Mouse (Mus musculus): ENCODE data around the gene Cntnap2. TPM values are rescaled to one million over a fixed set of nuclear protein-coding genes. Genes with fewer than 3 reads are reported as not detected.

Gene Cntnap2
- total and polyA plus RNA-seq, 3 experiments = 0.02 TPM; not detected in 2

GRCm38 (mm10) chr6:47287722-47288121 is 2228.6 kb downstream of the Cntnap2 start:
- WGBS = 77% methylated on average over 1 of the region's 1 CpGs
- no peaks in the 10 kb centered on the region for H3K79me2 ChIP-seq (replicated peaks; ENCODE audit: control insufficient read depth, insufficient read depth, low read length)

GRCm38 (mm10) chr6:47291973-47292372 is 2232.8 kb downstream of the Cntnap2 start:
- no peak overlapping the region for H3K27ac ChIP-seq
- TF ChIP-seq EP300 (IDR thresholded peaks at IDR 0.05; ENCODE audit: insufficient read depth, low read depth, low read length) (no peak), CTCF (IDR thresholded peaks at IDR 0.05) (no peak), POLR2A (IDR thresholded peaks at IDR 0.05; ENCODE audit: insufficient read depth, low read depth, low read length) (no peak)
- DNase-seq = no peak
- H3K27me3 ChIP-seq (ENCODE audit: control insufficient read depth, insufficient read depth, low read length) = no peaks in the 10 kb centered on the region
- intact Hi-C loops (cut with DNase I) = no loop called here
- H3K9ac ChIP-seq (ENCODE audit: low read depth, low read length) = no peak overlapping the region
- H3K36me3 ChIP-seq (ENCODE audit: control insufficient read depth, insufficient read depth, low read length) = no peaks in the 10 kb centered on the region
- no peak overlapping the region for H3K4me3 ChIP-seq
- no peaks in the 10 kb centered on the region for H3K4me1 ChIP-seq (ENCODE audit: control insufficient read depth, insufficient read depth, low read length)
- no peaks in the 10 kb centered on the region for H3K79me2 ChIP-seq (replicated peaks; ENCODE audit: control insufficient read depth, insufficient read depth, low read length)

More at GRCm38 (mm10) chr6:47287722-47288121, 2228.6 kb downstream of the Cntnap2 start:
- no peak for DNase-seq
- Histone ChIP-seq H3K4me1 (ENCODE audit: control insufficient read depth, insufficient read depth, low read length) (no peaks in the 10 kb centered on the region), H3K9ac (ENCODE audit: low read depth, low read length) (no peak overlapping the region), H3K27me3 (ENCODE audit: control insufficient read depth, insufficient read depth, low read length) (no peaks in the 10 kb centered on the region), H3K27ac (no peak overlapping the region), H3K36me3 (ENCODE audit: control insufficient read depth, insufficient read depth, low read length) (no peaks in the 10 kb centered on the region), H3K4me3 (no peak overlapping the region)
- TF ChIP-seq CTCF (IDR thresholded peaks at IDR 0.05) (no peak), POLR2A (IDR thresholded peaks at IDR 0.05; ENCODE audit: insufficient read depth, low read depth, low read length) (no peak), EP300 (IDR thresholded peaks at IDR 0.05; ENCODE audit: insufficient read depth, low read depth, low read length) (no peak)
- intact Hi-C loops (cut with DNase I) = no loop called here

GRCm38 (mm10) chr6:47292437-47292836 is 2233.3 kb downstream of the Cntnap2 start:
- Histone ChIP-seq H3K4me3 (no peak overlapping the region), H3K36me3 (ENCODE audit: control insufficient read depth, insufficient read depth, low read length) (no peaks in the 10 kb centered on the region), H3K4me1 (ENCODE audit: control insufficient read depth, insufficient read depth, low read length) (no peaks in the 10 kb centered on the region), H3K27ac (no peak overlapping the region), H3K79me2 (replicated peaks; ENCODE audit: control insufficient read depth, insufficient read depth, low read length) (no peaks in the 10 kb centered on the region), H3K27me3 (ENCODE audit: control insufficient read depth, insufficient read depth, low read length) (no peaks in the 10 kb centered on the region), H3K9ac (ENCODE audit: low read depth, low read length) (no peak overlapping the region)
- WGBS = 68% methylated on average over 3 of the region's 3 CpGs
- TF ChIP-seq CTCF (IDR thresholded peaks at IDR 0.05) = no peak
- TF ChIP-seq POLR2A (IDR thresholded peaks at IDR 0.05; ENCODE audit: insufficient read depth, low read depth, low read length) = no peak
- no peak for TF ChIP-seq EP300 (IDR thresholded peaks at IDR 0.05; ENCODE audit: insufficient read depth, low read depth, low read length)
- intact Hi-C loops (cut with DNase I) = no loop called here
- no peak for DNase-seq

GRCm38 (mm10) chr6:47294433-47294832 is 2235.3 kb downstream of the Cntnap2 start:
- intact Hi-C loops (cut with DNase I) = no loop called here
- Histone ChIP-seq H3K36me3 (ENCODE audit: control insufficient read depth, insufficient read depth, low read length) (no peaks in the 10 kb centered on the region), H3K4me1 (ENCODE audit: control insufficient read depth, insufficient read depth, low read length) (no peaks in the 10 kb centered on the region), H3K27me3 (ENCODE audit: control insufficient read depth, insufficient read depth, low read length) (no peaks in the 10 kb centered on the region), H3K9ac (ENCODE audit: low read depth, low read length) (no peak overlapping the region), H3K79me2 (replicated peaks; ENCODE audit: control insufficient read depth, insufficient read depth, low read length) (no peaks in the 10 kb centered on the region), H3K4me3 (no peak overlapping the region), H3K27ac (no peak overlapping the region)
- no peak for DNase-seq
- TF ChIP-seq POLR2A (IDR thresholded peaks at IDR 0.05; ENCODE audit: insufficient read depth, low read depth, low read length) = no peak
- no peak for TF ChIP-seq EP300 (IDR thresholded peaks at IDR 0.05; ENCODE audit: insufficient read depth, low read depth, low read length)
- no peak for TF ChIP-seq CTCF (IDR thresholded peaks at IDR 0.05)
- 30% methylated on average over 1 of the region's 1 CpGs for WGBS

- H3K4me1 ChIP-seq (ENCODE audit: control insufficient read depth, insufficient read depth, low read length) = no peaks in the 10 kb centered on the region
- H3K9ac ChIP-seq (ENCODE audit: low read depth, low read length) = no peak overlapping the region
- H3K4me3 ChIP-seq = no peak overlapping the region
- DNase-seq = no peak
- no peaks in the 10 kb centered on the region for H3K27me3 ChIP-seq (ENCODE audit: control insufficient read depth, insufficient read depth, low read length)
- no peak overlapping the region for H3K27ac ChIP-seq
- no peaks in the 10 kb centered on the region for H3K79me2 ChIP-seq (replicated peaks; ENCODE audit: control insufficient read depth, insufficient read depth, low read length)
- intact Hi-C loops (cut with DNase I) = no loop called here
- no peak for TF ChIP-seq POLR2A (IDR thresholded peaks at IDR 0.05; ENCODE audit: insufficient read depth, low read depth, low read length)
- no peak for TF ChIP-seq CTCF (IDR thresholded peaks at IDR 0.05)
- no peak for TF ChIP-seq EP300 (IDR thresholded peaks at IDR 0.05; ENCODE audit: insufficient read depth, low read depth, low read length)
- WGBS = 63% methylated on average over 11 of the region's 11 CpGs
- H3K36me3 ChIP-seq (ENCODE audit: control insufficient read depth, insufficient read depth, low read length) = no peaks in the 10 kb centered on the region
These were observed 2245.8 kb downstream of the Cntnap2 start for GRCm38 (mm10) chr6:47304848-47305490.

GRCm38 (mm10) chr6:47306065-47306798 is 2247.1 kb downstream of the Cntnap2 start:
- 70% methylated on average over 8 of the region's 8 CpGs for WGBS
- no peak for TF ChIP-seq EP300 (IDR thresholded peaks at IDR 0.05; ENCODE audit: insufficient read depth, low read depth, low read length)
- no peak for TF ChIP-seq POLR2A (IDR thresholded peaks at IDR 0.05; ENCODE audit: insufficient read depth, low read depth, low read length)
- no peak for TF ChIP-seq CTCF (IDR thresholded peaks at IDR 0.05)
- Histone ChIP-seq H3K27ac (no peak overlapping the region), H3K4me3 (no peak overlapping the region), H3K27me3 (ENCODE audit: control insufficient read depth, insufficient read depth, low read length) (no peaks in the 10 kb centered on the region), H3K79me2 (replicated peaks; ENCODE audit: control insufficient read depth, insufficient read depth, low read length) (no peaks in the 10 kb centered on the region), H3K9ac (ENCODE audit: low read depth, low read length) (no peak overlapping the region), H3K4me1 (ENCODE audit: control insufficient read depth, insufficient read depth, low read length) (no peaks in the 10 kb centered on the region), H3K36me3 (ENCODE audit: control insufficient read depth, insufficient read depth, low read length) (no peaks in the 10 kb centered on the region)
- intact Hi-C loops (cut with DNase I) = no loop called here
- no peak for DNase-seq

Data from heart, adult 2 months (tissue).